9 mouse cellular contexts compared by ENCODE assay signal in genomic region chr5:112227354-112227753, GRCm38 (mm10). TPM values are rescaled to one million over a fixed set of nuclear protein-coding genes. Genes with fewer than 3 reads are reported as not detected.
DNase-seq lines count a peak whose midpoint lies in the region; ATAC-seq lines count a peak whose summit lies in the region.
"Had no signal": no experiment of that assay in that cellular context is flagged by ENCODE, and none has a peak within 500 bp of the region (broad histone marks: within the 10 kb centered on the region; RNA-seq: fewer than 3 reads in every experiment).

No protein-coding gene starts in this region.

- no peaks in the 10 kb centered on the region for H3K36me3 ChIP-seq in megakaryocyte, embryonic 14.5 days (replicated peaks; ENCODE audit: low read length)
- H3K36me3 ChIP-seq in intestine, embryonic 14.5 days (ENCODE audit: control insufficient read depth, insufficient read depth, low read length): no peaks in the 10 kb centered on the region
- peaks cover 27% of the 10 kb centered on the region for H3K36me3 ChIP-seq in midbrain, embryonic 12.5 days

- H3K4me1 ChIP-seq in megakaryocyte, embryonic 14.5 days: peaks cover 26% of the 10 kb centered on the region
- peaks cover 4% of the 10 kb centered on the region; the same call in 1 of the 2 replicates for H3K4me1 ChIP-seq in intestine, embryonic 14.5 days (replicated peaks; ENCODE audit: control insufficient read depth, insufficient read depth, low read length)
- peaks cover 59% of the 10 kb centered on the region for H3K4me1 ChIP-seq in midbrain, embryonic 12.5 days

- H3K4me2 ChIP-seq in intestine, embryonic 14.5 days (ENCODE audit: low read length): peak overlapping the region; percentile 46
- H3K4me2 ChIP-seq in midbrain, embryonic 12.5 days (replicated peaks): peak overlapping the region; percentile 89

- no peak overlapping the region for H3K27ac ChIP-seq in intestine, embryonic 14.5 days (ENCODE audit: low read depth)
- peak overlapping the region; percentile 99 for H3K27ac ChIP-seq in midbrain, embryonic 12.5 days (replicated peaks)

- H3K27me3 ChIP-seq in megakaryocyte, embryonic 14.5 days (replicated peaks): peaks cover 97% of the 10 kb centered on the region
- H3K27me3 ChIP-seq in intestine, embryonic 14.5 days (replicated peaks; ENCODE audit: control insufficient read depth, insufficient read depth, low read length): peaks cover 65% of the 10 kb centered on the region
- peaks cover 6% of the 10 kb centered on the region; the same call in 1 of the 2 replicates for H3K27me3 ChIP-seq in midbrain, embryonic 12.5 days

- ATAC-seq in megakaryocyte, adult 5-6 weeks (ENCODE audit: poor library complexity, severe bottlenecking): no peak
- ATAC-seq in intestine, embryonic 14.5 days (replicated peaks; ENCODE audit: low FRiP score, low TSS enrichment, low read depth): 0 out of 2 replicates have a peak, but pooled peaks have one; percentile 10
- no peak for ATAC-seq in midbrain, embryonic 12.5 days (ENCODE audit: low FRiP score, low read depth)

- WGBS in intestine, embryonic 14.5 days: 1% methylated on average over 30 of the region's 30 CpGs
- WGBS in midbrain, embryonic 12.5 days: 2% methylated on average over 30 of the region's 30 CpGs

- H3K4me3 ChIP-seq in megakaryocyte, embryonic 14.5 days (replicated peaks): peak overlapping the region; percentile 75
- H3K4me3 ChIP-seq in intestine, embryonic 14.5 days (ENCODE audit: low read depth, low read length): peak overlapping the region; percentile 31
- peak overlapping the region; percentile 82 for H3K4me3 ChIP-seq in midbrain, embryonic 12.5 days

- H3K9me3 ChIP-seq in megakaryocyte, embryonic 14.5 days: peaks cover 23% of the 10 kb centered on the region
- H3K9me3 ChIP-seq in intestine, embryonic 14.5 days (ENCODE audit: control insufficient read depth, low read length): no peaks in the 10 kb centered on the region
- no peaks in the 10 kb centered on the region for H3K9me3 ChIP-seq in midbrain, embryonic 12.5 days

- DNase-seq in cerebellum, postnatal 14 days: peak; percentile 47 to 64
- no peak for DNase-seq in cerebellum, adult 18-20 months
- no peak for DNase-seq in intestine, embryonic 14.5 days (ENCODE audit: low spot score)
- DNase-seq in thymus, postnatal 25 days: no peak
- DNase-seq in ovary, adult 18-20 months (ENCODE audit: low spot score): no peak

- 0 out of 2 replicates have a peak overlapping the region, but pooled peaks have one; percentile 18 for H3K9ac ChIP-seq in intestine, embryonic 14.5 days (ENCODE audit: low read length)
- peak overlapping the region; percentile 97 for H3K9ac ChIP-seq in midbrain, embryonic 12.5 days (replicated peaks)

RNA-seq across cellular contexts. Expression of gene Cryba4, which starts 25.0 kb away (rescaled TPM):
- polyA plus RNA-seq in megakaryocyte, embryonic 14.5 days (2012; ENCODE audit: insufficient read depth, low replicate concordance): 9.4 and 17.2 TPM in 2 replicates
- 5.2 and 8.4 TPM in 2 replicates for total RNA-seq in megakaryocyte, adult 5-6 weeks (2015)
- total RNA-seq in megakaryocyte, adult 5-6 weeks (2017): 3.3 and 3.7 TPM in 2 replicates
- polyA plus RNA-seq in intestine, embryonic 14.5 days (2014; fragmentation: Nextera tagmentation; extraction: Ambion mirVana): 2.4 and 3.0 TPM in 2 replicates
- 1.3 and 2.0 TPM in 2 replicates for polyA plus RNA-seq in midbrain, embryonic 12.5 days (2016; fragmentation: Nextera tagmentation; extraction: Ambion mirVana)
- total RNA-seq: CH12.LX had no signal

RNA-seq across cellular contexts. Expression of gene Crybb1, which starts 28.3 kb away (rescaled TPM):
- 0.25 and 3.6 TPM in 2 replicates for polyA plus RNA-seq in megakaryocyte, embryonic 14.5 days (2012; ENCODE audit: insufficient read depth, low replicate concordance)
- total RNA-seq in megakaryocyte, adult 5-6 weeks (2015): 2.4 and 4.2 TPM in 2 replicates
- 1.2 and 2.3 TPM in 2 replicates for total RNA-seq in megakaryocyte, adult 5-6 weeks (2017)
- polyA plus RNA-seq in intestine, embryonic 14.5 days (2014; fragmentation: Nextera tagmentation; extraction: Ambion mirVana): 1.8 and 3.3 TPM in 2 replicates
- polyA plus RNA-seq in midbrain, embryonic 12.5 days (2016; fragmentation: Nextera tagmentation; extraction: Ambion mirVana): 1.3 and 1.9 TPM in 2 replicates
- total RNA-seq: CH12.LX had no signal

RNA-seq across cellular contexts. Expression of gene Tpst2, which starts 49.1 kb away (rescaled TPM):
- 299 and 479 TPM in 2 replicates for polyA plus RNA-seq in megakaryocyte, embryonic 14.5 days (2012; ENCODE audit: insufficient read depth, low replicate concordance)
- total RNA-seq in megakaryocyte, adult 5-6 weeks (2015): 52.1 and 57.5 TPM in 2 replicates
- total RNA-seq in megakaryocyte, adult 5-6 weeks (2017): 69.2 and 77.0 TPM in 2 replicates
- 40.8 and 41.1 TPM in 2 replicates for polyA plus RNA-seq in intestine, embryonic 14.5 days (2014; fragmentation: Nextera tagmentation; extraction: Ambion mirVana)
- polyA plus RNA-seq in midbrain, embryonic 12.5 days (2016; fragmentation: Nextera tagmentation; extraction: Ambion mirVana): 29.4 and 31.1 TPM in 2 replicates

Comparison
In these comparisons a context has a peak if more than half of its experiments do, and no peak if none do; other contexts are left out.
1. DNase-seq: peak in cerebellum, postnatal 14 days (2 of 2); none in cerebellum, adult 18-20 months (0 of 2), intestine, embryonic 14.5 days (single experiment), thymus, postnatal 25 days (single experiment) and ovary, adult 18-20 months (single experiment).
2. H3K4me3 ChIP-seq: peak in every context shown above with its lines; median percentile 82 in midbrain, embryonic 12.5 days; 75 in megakaryocyte, embryonic 14.5 days; 31 in intestine, embryonic 14.5 days.